Mouse (Mus musculus) bone marrow, adult 2 months (tissue): Measurements from ENCODE around the gene Fbxl3.

Experiments used
- CTCF ChIP-seq: fragments of 200-500 bp; IDR thresholded peaks from 2 replicates; pipeline ENCODE4 v1.5.1; 2011; ENCODE audit warnings: low read length, control low read depth; ENCODE audit not compliant: control insufficient read depth, insufficient read depth
- POLR2A ChIP-seq: fragments of 200-500 bp; IDR thresholded peaks from 2 replicates; pipeline ENCODE4 v1.6.1; 2011; ENCODE audit warnings: low read depth, mild to moderate bottlenecking, control low read depth, low read length, borderline replicate concordance; ENCODE audit not compliant: control insufficient read depth

- TF ChIP-seq CTCF: no peak
- TF ChIP-seq POLR2A: no peak
Observed at GRCm38 (mm10) chr14:103078006-103078912, 21.1 kb downstream of the Fbxl3 start.
